ENCODE assay signal across 31 mouse cellular contexts in the genomic region with DNA sequence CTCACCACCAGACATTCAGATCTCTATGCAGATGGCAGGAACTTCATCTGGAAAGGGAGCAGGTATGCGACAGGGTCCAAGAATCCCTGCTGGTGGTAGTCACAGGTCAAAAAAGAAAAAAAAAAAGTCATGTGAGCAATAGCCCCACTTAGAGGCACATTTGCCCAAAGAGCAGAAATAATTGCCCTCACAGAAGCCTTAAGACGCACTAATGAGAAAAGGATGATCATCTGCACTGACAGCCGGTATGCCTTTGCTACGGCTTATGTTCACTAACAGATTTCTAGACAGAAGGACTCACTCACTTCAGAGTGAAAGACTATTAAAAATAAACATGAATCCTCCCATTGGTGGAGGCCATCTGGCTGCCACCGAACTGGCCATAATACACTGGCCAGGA. TPM values are rescaled to one million over a fixed set of nuclear protein-coding genes. Genes with fewer than 3 reads are reported as not detected.
DNase-seq lines count a peak whose midpoint lies in the region; ATAC-seq and TF ChIP-seq lines count a peak whose summit lies in the region.
"Had no signal": no experiment of that assay in that cellular context is flagged by ENCODE, and none has a peak within 500 bp of the region (broad histone marks: within the 10 kb centered on the region; RNA-seq: fewer than 3 reads in every experiment).

No protein-coding gene starts in this region.

- H3K4me3 ChIP-seq in forebrain, postnatal 0 days (ENCODE audit: low read depth, low read length), result no peak overlapping the region
- H3K4me3 ChIP-seq in forebrain, embryonic 13.5 days, result no peak overlapping the region
- H3K4me3 ChIP-seq: embryonic facial prominence, embryonic 10.5 days; embryonic facial prominence, embryonic 13.5 days; erythroblast, embryonic 14.5 days; forebrain, embryonic 12.5 days; gastrocnemius, adult 2 months; heart, embryonic 12.5 days; heart, embryonic 15.5 days; hindbrain, embryonic 10.5 days; hindbrain, embryonic 13.5 days had no signal

- WGBS in forebrain, postnatal 0 days, result 66% methylated on average over 5 of the region's 5 CpGs
- WGBS in forebrain, embryonic 13.5 days, result 72% methylated on average over 5 of the region's 5 CpGs

- H3K36me3 ChIP-seq in forebrain, postnatal 0 days (ENCODE audit: insufficient read depth), result no peaks in the 10 kb centered on the region
- no peaks in the 10 kb centered on the region for H3K36me3 ChIP-seq in forebrain, embryonic 13.5 days (ENCODE audit: poor library complexity, severe bottlenecking)
- H3K36me3 ChIP-seq: embryonic facial prominence, embryonic 10.5 days; embryonic facial prominence, embryonic 13.5 days; forebrain, embryonic 12.5 days; heart, embryonic 12.5 days; heart, embryonic 15.5 days; hindbrain, embryonic 10.5 days; hindbrain, embryonic 13.5 days had no signal

- DNase-seq in forebrain, postnatal 0 days, result peak; percentile 52
- peak; percentile 50 for DNase-seq in brain, adult 2 months (ENCODE audit: low read depth, low spot score)
- DNase-seq in layer of hippocampus, adult 9-10 months (ENCODE audit: low spot score), result peak; percentile 42
- DNase-seq in retina, postnatal 1 day, result peak; percentile 73
- no peak for DNase-seq in urinary bladder, postnatal 36 days (ENCODE audit: low spot score in 2 of 2)
- DNase-seq in left cerebral cortex, postnatal 10 days (ENCODE audit: extremely low spot score in 1 of 2, low spot score in 2 of 2), result no peak
- DNase-seq: adrenal gland, adult 8-10 months; adrenal gland, postnatal 25 days; cerebellum, adult 11 months; cerebellum, adult 9-11 months; cerebellum, postnatal 25 days; gastrocnemius, adult 2 months; gastrocnemius, postnatal 14 days; heart, adult 11 months; heart, postnatal 10 days; heart, postnatal 36 days had no signal

- H3K9ac ChIP-seq in forebrain, postnatal 0 days, result no peak overlapping the region
- no peak overlapping the region for H3K9ac ChIP-seq in forebrain, embryonic 13.5 days
- H3K9ac ChIP-seq: embryonic facial prominence, embryonic 13.5 days; forebrain, embryonic 12.5 days; heart, embryonic 12.5 days; heart, embryonic 15.5 days; hindbrain, embryonic 13.5 days had no signal

- ATAC-seq in forebrain, postnatal 0 days, result no peak
- no peak for ATAC-seq in forebrain, embryonic 13.5 days
- ATAC-seq: activated CD4-positive, CD25-positive, alpha-beta regulatory T cell, adult 4 months; forebrain, embryonic 16.5 days; hindbrain, embryonic 16.5 days had no signal

- H3K4me2 ChIP-seq in forebrain, postnatal 0 days (ENCODE audit: low read depth), result no peak overlapping the region
- no peak overlapping the region for H3K4me2 ChIP-seq in forebrain, embryonic 13.5 days
- H3K4me2 ChIP-seq: embryonic facial prominence, embryonic 13.5 days; forebrain, embryonic 12.5 days; heart, embryonic 12.5 days; heart, embryonic 15.5 days; hindbrain, embryonic 13.5 days had no signal

- H3K9me3 ChIP-seq in forebrain, postnatal 0 days (ENCODE audit: low read length), result no peaks in the 10 kb centered on the region
- H3K9me3 ChIP-seq in forebrain, embryonic 13.5 days (replicated peaks), result no peaks in the 10 kb centered on the region
- H3K9me3 ChIP-seq: embryonic facial prominence, embryonic 10.5 days; embryonic facial prominence, embryonic 13.5 days; forebrain, embryonic 12.5 days; heart, embryonic 12.5 days; heart, embryonic 15.5 days; hindbrain, embryonic 10.5 days; hindbrain, embryonic 13.5 days had no signal

- no peak overlapping the region for H3K27ac ChIP-seq in forebrain, postnatal 0 days (ENCODE audit: low read depth, low read length)
- H3K27ac ChIP-seq in forebrain, embryonic 13.5 days, result no peak overlapping the region
- H3K27ac ChIP-seq: embryonic facial prominence, embryonic 10.5 days; embryonic facial prominence, embryonic 13.5 days; forebrain, embryonic 12.5 days; gastrocnemius, adult 2 months; heart, embryonic 15.5 days; hindbrain, embryonic 10.5 days; hindbrain, embryonic 13.5 days had no signal

- TF ChIP-seq CTCF in forebrain, postnatal 0 days (IDR thresholded peaks at IDR 0.05; ENCODE audit: low read depth), result no peak

- intact Hi-C loops in left cerebral cortex, postnatal 10 days (cut with DNase I), result no loop called here

- H3K27me3 ChIP-seq in forebrain, postnatal 0 days (ENCODE audit: insufficient read depth, low read length), result no peaks in the 10 kb centered on the region
- H3K27me3 ChIP-seq in forebrain, embryonic 13.5 days, result no peaks in the 10 kb centered on the region
- H3K27me3 ChIP-seq: embryonic facial prominence, embryonic 13.5 days; heart, embryonic 12.5 days; heart, embryonic 15.5 days; hindbrain, embryonic 13.5 days had no signal

- H3K4me1 ChIP-seq in forebrain, postnatal 0 days (ENCODE audit: insufficient read depth), result no peaks in the 10 kb centered on the region
- no peaks in the 10 kb centered on the region for H3K4me1 ChIP-seq in forebrain, embryonic 13.5 days
- H3K4me1 ChIP-seq: forebrain, embryonic 12.5 days; hindbrain, embryonic 13.5 days had no signal

RNA-seq across cellular contexts. Expression of a gene that starts 24.4 kb away (rescaled TPM):
- 65.0 and 68.3 TPM in 2 replicates for total RNA-seq in forebrain, postnatal 0 days (2014; rRNA removed)
- polyA plus RNA-seq in forebrain, postnatal 0 days (2015; fragmentation: Nextera tagmentation; extraction: Ambion mirVana), result 32.4 and 36.5 TPM in 2 replicates
- 75.0 and 84.1 TPM in 2 replicates for polyA plus RNA-seq in forebrain, embryonic 13.5 days (2015; fragmentation: Nextera tagmentation; extraction: Ambion mirVana)
- 10 to 100 TPM; 28.9 to 31.9 TPM for total RNA-seq in left cerebral cortex, postnatal 10 days (2021)

RNA-seq across cellular contexts. Expression of a gene that starts 25.1 kb away (rescaled TPM):
- total RNA-seq in forebrain, postnatal 0 days (2014; rRNA removed), result 0.14 TPM in 1 of 2 replicates, not detected in the other
- not detected in 2 replicates for polyA plus RNA-seq in forebrain, postnatal 0 days (2015; fragmentation: Nextera tagmentation; extraction: Ambion mirVana)
- not detected in 2 replicates for polyA plus RNA-seq in forebrain, embryonic 13.5 days (2015; fragmentation: Nextera tagmentation; extraction: Ambion mirVana)
- under 1 TPM in 1 of 2 experiments, not detected in 1; 0.15 TPM for total RNA-seq in left cerebral cortex, postnatal 10 days (2021)
- total RNA-seq: ES-E14 had no signal
- polyA plus RNA-seq: activated CD4-positive, CD25-positive, alpha-beta regulatory T cell, adult 4 months; embryonic facial prominence, embryonic 10.5 days; forebrain, embryonic 16.5 days; frontal cortex, adult 2 months; hindbrain, embryonic 13.5 days; hindbrain, embryonic 16.5 days had no signal

RNA-seq across cellular contexts. Expression of a gene that starts 44.7 kb away (rescaled TPM):
- total RNA-seq in forebrain, postnatal 0 days (2014; rRNA removed), result 1.5 and 1.6 TPM in 2 replicates
- 0.23 and 0.53 TPM in 2 replicates for polyA plus RNA-seq in forebrain, postnatal 0 days (2015; fragmentation: Nextera tagmentation; extraction: Ambion mirVana)
- 0.06 and 0.12 TPM in 2 replicates for polyA plus RNA-seq in forebrain, embryonic 13.5 days (2015; fragmentation: Nextera tagmentation; extraction: Ambion mirVana)
- total RNA-seq in left cerebral cortex, postnatal 10 days (2021), result 1 to 10 TPM; 7.7 to 8.0 TPM
- total RNA-seq: common myeloid progenitor, adult 5-6 weeks; gastrocnemius, adult 2 months had no signal
- polyA plus RNA-seq: activated CD4-positive, CD25-positive, alpha-beta regulatory T cell, adult 4 months; erythroblast, embryonic 14.5 days had no signal

Comparison
In these comparisons a context has a peak if more than half of its experiments do, and no peak if none do; other contexts are left out.
1. DNase-seq: peak in forebrain, postnatal 0 days (single experiment), brain, adult 2 months (single experiment), layer of hippocampus, adult 9-10 months (single experiment) and retina, postnatal 1 day (single experiment); none in urinary bladder, postnatal 36 days (0 of 2) and left cerebral cortex, postnatal 10 days (0 of 2).